Mouse (Mus musculus) erythroblast, embryonic 14.5 days (primary cell): Measurements from ENCODE around the gene Arl13a. TPM values are rescaled to one million over a fixed set of nuclear protein-coding genes. Genes with fewer than 3 reads are reported as not detected.

Source experiments
- H3K27me3 ChIP-seq: 2 replicates; pipeline ENCODE4 v1.6.1; 2012; ENCODE audit warnings: inconsistent platforms; ENCODE audit not compliant: control insufficient read depth
- H3K36me3 ChIP-seq: 2 replicates; pipeline ENCODE4 v1.6.1; 2012; ENCODE audit warnings: mild to moderate bottlenecking, inconsistent platforms; ENCODE audit not compliant: control insufficient read depth
- H3K4me1 ChIP-seq: 2 replicates; pipeline ENCODE4 v1.6.1; 2012; ENCODE audit warnings: inconsistent platforms; ENCODE audit not compliant: control insufficient read depth
- H3K4me3 ChIP-seq: replicated peaks from 2 replicates; pipeline ENCODE3; 2012; ENCODE audit warnings: moderate library complexity, mild to moderate bottlenecking, inconsistent platforms
- H3K9me3 ChIP-seq: 2 replicates; pipeline ENCODE4 v1.6.1; 2012; ENCODE audit warnings: low read length, inconsistent platforms, mixed read lengths; ENCODE audit not compliant: control insufficient read depth
- GATA1 ChIP-seq: IDR thresholded peaks from 2 replicates; pipeline ENCODE4 v1.6.1; 2012; ENCODE audit warnings: low read length, inconsistent platforms, mixed read lengths
- TAL1 ChIP-seq: IDR thresholded peaks from 3 replicates; pipeline ENCODE4 v1.6.1; 2012; ENCODE audit warnings: low read length, inconsistent platforms, mixed read lengths
- polyA plus RNA-seq: library from polyadenylated mRNA; stranded (reverse); fragments of >175 nt; gene quantifications from 2 replicates; pipeline ENCODE4 v1.2.3, GENCODE M21; 2012

Arl13a gene
- polyA plus RNA-seq, 1 experiment, result not detected

- Histone ChIP-seq H3K4me3 (no peak overlapping the region), H3K9me3 (no peaks in the 10 kb centered on the region), H3K27me3 (no peaks in the 10 kb centered on the region), H3K4me1 (no peaks in the 10 kb centered on the region), H3K36me3 (no peaks in the 10 kb centered on the region)
- TF ChIP-seq TAL1 (no peak), GATA1 (no peak)
Measured at GRCm38 (mm10) chrX:134174699-134175098, 12.6 kb upstream of the Arl13a start.

GRCm38 (mm10) chrX:134208491-134208890 lies 21.2 kb downstream of the Arl13a start:
- no peak for TF ChIP-seq TAL1
- no peak for TF ChIP-seq GATA1
- no peaks in the 10 kb centered on the region for H3K9me3 ChIP-seq
- H3K4me3 ChIP-seq, result no peak overlapping the region
- peaks cover 20% of the 10 kb centered on the region for H3K4me1 ChIP-seq
- no peaks in the 10 kb centered on the region for H3K27me3 ChIP-seq
- no peaks in the 10 kb centered on the region for H3K36me3 ChIP-seq

GRCm38 (mm10) chrX:134211151-134211642 lies 23.9 kb downstream of the Arl13a start:
- Histone ChIP-seq H3K4me1 (peaks cover 20% of the 10 kb centered on the region), H3K4me3 (no peak overlapping the region), H3K36me3 (no peaks in the 10 kb centered on the region), H3K27me3 (no peaks in the 10 kb centered on the region), H3K9me3 (no peaks in the 10 kb centered on the region)
- TF ChIP-seq GATA1 (no peak), TAL1 (no peak)

- no peaks in the 10 kb centered on the region for H3K9me3 ChIP-seq
- peaks cover 26% of the 10 kb centered on the region for H3K4me1 ChIP-seq
- peaks cover 5% of the 10 kb centered on the region; the same call in 1 of the 2 replicates for H3K36me3 ChIP-seq
- no peaks in the 10 kb centered on the region for H3K27me3 ChIP-seq
- H3K4me3 ChIP-seq, result no peak overlapping the region
- TF ChIP-seq GATA1 (no peak), TAL1 (no peak)
Measured at GRCm38 (mm10) chrX:134218161-134218560, 30.9 kb downstream of the Arl13a start.

GRCm38 (mm10) chrX:134220618-134221017 lies 33.3 kb downstream of the Arl13a start:
- H3K4me1 ChIP-seq, result peaks cover 26% of the 10 kb centered on the region
- no peaks in the 10 kb centered on the region for H3K9me3 ChIP-seq
- H3K36me3 ChIP-seq, result peaks cover 19% of the 10 kb centered on the region
- TF ChIP-seq TAL1, result no peak
- TF ChIP-seq GATA1, result no peak
- no peak overlapping the region for H3K4me3 ChIP-seq
- H3K27me3 ChIP-seq, result no peaks in the 10 kb centered on the region

- TF ChIP-seq GATA1 (no peak), TAL1 (no peak)
- no peaks in the 10 kb centered on the region for H3K9me3 ChIP-seq
- peaks cover 19% of the 10 kb centered on the region for H3K36me3 ChIP-seq
- H3K4me3 ChIP-seq, result no peak within 1 kb of the TSS
- peaks cover 26% of the 10 kb centered on the region for H3K4me1 ChIP-seq
- no peaks in the 10 kb centered on the region for H3K27me3 ChIP-seq
Measured at GRCm38 (mm10) chrX:134221856-134222255, 34.6 kb downstream of the Arl13a start, which contains the start of gene Nox1. Gene Nox1, minus strand, starts transcription at chrX:134221956.

- Histone ChIP-seq H3K9me3 (no peaks in the 10 kb centered on the region), H3K4me3 (no peak overlapping the region), H3K27me3 (no peaks in the 10 kb centered on the region), H3K4me1 (no peaks in the 10 kb centered on the region), H3K36me3 (peaks cover 4% of the 10 kb centered on the region; the same call in 1 of the 2 replicates)
- no peak for TF ChIP-seq GATA1
- TF ChIP-seq TAL1, result no peak
Measured at GRCm38 (mm10) chrX:134233048-134233447, 45.7 kb downstream of the Arl13a start.

GRCm38 (mm10) chrX:134238266-134238665 lies 51.0 kb downstream of the Arl13a start:
- Histone ChIP-seq H3K9me3 (no peaks in the 10 kb centered on the region), H3K4me3 (no peak overlapping the region), H3K27me3 (no peaks in the 10 kb centered on the region), H3K4me1 (no peaks in the 10 kb centered on the region), H3K36me3 (peaks cover 26% of the 10 kb centered on the region)
- TF ChIP-seq TAL1 (no peak), GATA1 (no peak)

GRCm38 (mm10) chrX:134245946-134246345 lies 58.6 kb downstream of the Arl13a start:
- H3K36me3 ChIP-seq, result peaks cover 8% of the 10 kb centered on the region
- no peaks in the 10 kb centered on the region; the same call in 1 of the 2 replicates for H3K9me3 ChIP-seq
- H3K27me3 ChIP-seq, result no peaks in the 10 kb centered on the region
- TF ChIP-seq GATA1 (no peak), TAL1 (no peak)
- H3K4me1 ChIP-seq, result no peaks in the 10 kb centered on the region
- no peak overlapping the region for H3K4me3 ChIP-seq

GRCm38 (mm10) chrX:134248202-134248601 lies 60.9 kb downstream of the Arl13a start:
- peaks cover 5% of the 10 kb centered on the region for H3K36me3 ChIP-seq
- TF ChIP-seq TAL1 (no peak), GATA1 (no peak)
- H3K9me3 ChIP-seq, result no peaks in the 10 kb centered on the region; the same call in 1 of the 2 replicates
- H3K4me1 ChIP-seq, result no peaks in the 10 kb centered on the region
- no peaks in the 10 kb centered on the region for H3K27me3 ChIP-seq
- H3K4me3 ChIP-seq, result no peak overlapping the region

Other genes with a start within 250 kb of the Arl13a start
- not detected in 2 replicates for gene Sytl4, start 205.7 kb upstream of the Arl13a start, polyA plus RNA-seq
- 1.1 and 1.3 TPM in 2 replicates for gene Cstf2, start 128.3 kb upstream of the Arl13a start, polyA plus RNA-seq
- gene Xkrx, start 25.4 kb upstream of the Arl13a start, polyA plus RNA-seq, result 0.01 TPM in 1 of 2 replicates, not detected in the other
- not detected in 2 replicates for gene Nox1, start 34.5 kb downstream of the Arl13a start, polyA plus RNA-seq
- gene Trmt2b, start 89.5 kb downstream of the Arl13a start, polyA plus RNA-seq, result 0.06 and 0.20 TPM in 2 replicates
- not detected in 2 replicates for gene Tmem35a, start 107.7 kb downstream of the Arl13a start, polyA plus RNA-seq
- 0.13 and 0.37 TPM in 2 replicates for gene Cenpi, start 120.6 kb downstream of the Arl13a start, polyA plus RNA-seq
- 0.02 and 0.04 TPM in 2 replicates for gene Drp2, start 217.1 kb downstream of the Arl13a start, polyA plus RNA-seq